Mouse (Mus musculus) hindbrain, embryonic 15.5 days (tissue): ENCODE results near the gene March11. TPM values are rescaled to one million over a fixed set of nuclear protein-coding genes. Genes with fewer than 3 reads are reported as not detected.
A peak's percentile ranks its signal among the peaks of the same experiment; 100 is the strongest.

Source experiments
- ATAC-seq: fragments of 200-750 bp; cut with Nextera tagmentation; 2 replicates; pipeline ENCODE4 v1.8.0; 2017; ENCODE audit warnings: low read depth, moderate number of reproducible peaks, moderate TSS enrichment; ENCODE audit not compliant: low FRiP score
- H3K27ac ChIP-seq: fragments of 300-500 bp; sonication (generic); replicated peaks from 2 replicates; pipeline ENCODE4 v1.5.1; 2015; ENCODE audit warnings: mild to moderate bottlenecking, inconsistent platforms
- H3K27me3 ChIP-seq: fragments of 300-500 bp; sonication (generic); 2 replicates; pipeline ENCODE4 v1.6.1; 2015; ENCODE audit warnings: control low read depth, inconsistent platforms
- H3K36me3 ChIP-seq: fragments of 300-500 bp; sonication (generic); 2 replicates; pipeline ENCODE4 v1.6.1; 2015; ENCODE audit warnings: control low read depth, inconsistent platforms
- H3K4me1 ChIP-seq: fragments of 300-500 bp; sonication (generic); replicated peaks from 2 replicates; pipeline ENCODE4 v1.6.1; 2015; ENCODE audit warnings: control low read depth, inconsistent platforms
- H3K4me2 ChIP-seq: fragments of 300-500 bp; sonication (generic); 2 replicates; pipeline ENCODE4 v1.6.1; 2015; ENCODE audit warnings: moderate library complexity, mild to moderate bottlenecking, inconsistent platforms
- H3K4me3 ChIP-seq: fragments of 300-500 bp; sonication (generic); 2 replicates; pipeline ENCODE4 v1.5.1; 2015; ENCODE audit warnings: mild to moderate bottlenecking, inconsistent platforms
- H3K9ac ChIP-seq: fragments of 300-500 bp; sonication (generic); 2 replicates; pipeline ENCODE4 v1.6.1; 2015; ENCODE audit warnings: inconsistent platforms
- H3K9me3 ChIP-seq: fragments of 300-500 bp; sonication (generic); 2 replicates; pipeline ENCODE4 v1.6.1; 2016; ENCODE audit warnings: control low read depth, inconsistent platforms
- WGBS: fragments of 180-500 bp; shearing (Covaris S2); methylation state at CpG from one replicate; pipeline ENCODE4 v1.1.7; 2015; 5-methylcytosine and 5-hydroxymethylcytosine counted together
- polyA plus RNA-seq: library from polyadenylated mRNA; unstranded; fragments of >200 nt; fragmentation: Nextera tagmentation; extraction: Ambion mirVana; gene quantifications from 2 replicates; pipeline ENCODE4 v1.2.1, GENCODE M21; 2015

The March11 gene
- polyA plus RNA-seq, 1 experiment from 2014 or later, result 14.7 TPM

- Histone ChIP-seq H3K36me3 (no peaks in the 10 kb centered on the region), H3K27ac (no peak overlapping the region), H3K9ac (no peak overlapping the region), H3K4me3 (no peak overlapping the region), H3K9me3 (no peaks in the 10 kb centered on the region), H3K4me2 (no peak overlapping the region), H3K4me1 (no peaks in the 10 kb centered on the region), H3K27me3 (no peaks in the 10 kb centered on the region)
- no peak for ATAC-seq
- WGBS, result 76% methylated on average over 4 of the region's 4 CpGs
Measured at GRCm38 (mm10) chr15:26322804-26323203, 14.0 kb downstream of the March11 start.

- no peak overlapping the region for H3K27ac ChIP-seq
- H3K4me1 ChIP-seq, result no peaks in the 10 kb centered on the region
- H3K9me3 ChIP-seq, result no peaks in the 10 kb centered on the region
- peaks cover 3% of the 10 kb centered on the region; the same call in 1 of the 2 replicates for H3K36me3 ChIP-seq
- H3K27me3 ChIP-seq, result no peaks in the 10 kb centered on the region
- WGBS, result 95% methylated on average over 1 of the region's 1 CpGs
- H3K4me2 ChIP-seq, result no peak overlapping the region
- no peak overlapping the region for H3K4me3 ChIP-seq
- no peak for ATAC-seq
- no peak overlapping the region for H3K9ac ChIP-seq
Measured at GRCm38 (mm10) chr15:26327157-26327556, 18.3 kb downstream of the March11 start.

- Histone ChIP-seq H3K27ac (no peak overlapping the region), H3K4me3 (no peak overlapping the region), H3K27me3 (no peaks in the 10 kb centered on the region), H3K4me1 (no peaks in the 10 kb centered on the region), H3K9me3 (no peaks in the 10 kb centered on the region), H3K4me2 (no peak overlapping the region), H3K36me3 (peaks cover 1% of the 10 kb centered on the region; the same call in 1 of the 2 replicates), H3K9ac (no peak overlapping the region)
- ATAC-seq, result no peak
- WGBS, result 79% methylated on average over 3 of the region's 3 CpGs
Measured at GRCm38 (mm10) chr15:26335791-26336190, 26.9 kb downstream of the March11 start.

- Histone ChIP-seq H3K4me3 (no peak overlapping the region), H3K9me3 (no peaks in the 10 kb centered on the region), H3K27ac (no peak overlapping the region), H3K4me2 (no peak overlapping the region), H3K27me3 (no peaks in the 10 kb centered on the region), H3K9ac (no peak overlapping the region), H3K36me3 (no peaks in the 10 kb centered on the region), H3K4me1 (no peaks in the 10 kb centered on the region)
- WGBS, result 88% methylated on average over 2 of the region's 2 CpGs
- ATAC-seq, result no peak
Measured at GRCm38 (mm10) chr15:26337775-26338174, 28.9 kb downstream of the March11 start.

- no peak overlapping the region for H3K4me3 ChIP-seq
- ATAC-seq, result no peak
- H3K9ac ChIP-seq, result no peak overlapping the region
- no peaks in the 10 kb centered on the region for H3K4me1 ChIP-seq
- H3K27ac ChIP-seq, result no peak overlapping the region
- WGBS, result 86% methylated on average over 4 of the region's 4 CpGs
- no peaks in the 10 kb centered on the region for H3K36me3 ChIP-seq
- no peaks in the 10 kb centered on the region for H3K9me3 ChIP-seq
- no peak overlapping the region for H3K4me2 ChIP-seq
- no peaks in the 10 kb centered on the region for H3K27me3 ChIP-seq
Measured at GRCm38 (mm10) chr15:26338343-26338742, 29.5 kb downstream of the March11 start.

- Histone ChIP-seq H3K27me3 (no peaks in the 10 kb centered on the region), H3K9ac (no peak overlapping the region), H3K27ac (no peak overlapping the region), H3K4me2 (peak overlapping the region; percentile 4; the same call in 1 of the 2 replicates), H3K9me3 (no peaks in the 10 kb centered on the region), H3K36me3 (no peaks in the 10 kb centered on the region), H3K4me3 (no peak overlapping the region), H3K4me1 (no peaks in the 10 kb centered on the region)
- 45% methylated on average over 11 of the region's 11 CpGs for WGBS
- ATAC-seq, result no peak
Measured at GRCm38 (mm10) chr15:26340490-26340889, 31.6 kb downstream of the March11 start.

GRCm38 (mm10) chr15:26340966-26341365, 32.1 kb downstream of the March11 start:
- Histone ChIP-seq H3K4me2 (no peak overlapping the region), H3K9me3 (no peaks in the 10 kb centered on the region), H3K36me3 (no peaks in the 10 kb centered on the region), H3K4me3 (no peak overlapping the region), H3K4me1 (no peaks in the 10 kb centered on the region), H3K27ac (no peak overlapping the region), H3K27me3 (no peaks in the 10 kb centered on the region), H3K9ac (no peak overlapping the region)
- WGBS, result 75% methylated on average over 6 of the region's 6 CpGs
- no peak for ATAC-seq

GRCm38 (mm10) chr15:26344329-26344728, 35.5 kb downstream of the March11 start:
- no peak overlapping the region for H3K4me2 ChIP-seq
- no peak for ATAC-seq
- H3K4me1 ChIP-seq, result no peaks in the 10 kb centered on the region
- WGBS, result 79% methylated on average over 5 of the region's 5 CpGs
- H3K4me3 ChIP-seq, result no peak overlapping the region
- H3K9ac ChIP-seq, result no peak overlapping the region
- no peaks in the 10 kb centered on the region for H3K36me3 ChIP-seq
- no peaks in the 10 kb centered on the region for H3K27me3 ChIP-seq
- no peaks in the 10 kb centered on the region for H3K9me3 ChIP-seq
- no peak overlapping the region for H3K27ac ChIP-seq

GRCm38 (mm10) chr15:26353656-26354055, 44.8 kb downstream of the March11 start:
- ATAC-seq, result no peak
- H3K9me3 ChIP-seq, result no peaks in the 10 kb centered on the region
- H3K4me2 ChIP-seq, result no peak overlapping the region
- no peaks in the 10 kb centered on the region for H3K27me3 ChIP-seq
- H3K9ac ChIP-seq, result no peak overlapping the region
- no peaks in the 10 kb centered on the region for H3K4me1 ChIP-seq
- no peaks in the 10 kb centered on the region for H3K36me3 ChIP-seq
- H3K4me3 ChIP-seq, result no peak overlapping the region
- H3K27ac ChIP-seq, result no peak overlapping the region

GRCm38 (mm10) chr15:26365344-26365743, 56.5 kb downstream of the March11 start:
- H3K27ac ChIP-seq, result peak overlapping the region; percentile 69
- H3K36me3 ChIP-seq, result no peaks in the 10 kb centered on the region
- no peaks in the 10 kb centered on the region for H3K9me3 ChIP-seq
- H3K9ac ChIP-seq, result 0 out of 2 replicates have a peak overlapping the region, but pooled peaks have one; percentile 10
- no peaks in the 10 kb centered on the region for H3K27me3 ChIP-seq
- H3K4me2 ChIP-seq, result peak overlapping the region; percentile 43
- ATAC-seq, result peak; percentile 85
- 14% methylated on average over 7 of the region's 7 CpGs for WGBS
- H3K4me1 ChIP-seq, result peaks cover 11% of the 10 kb centered on the region
- H3K4me3 ChIP-seq, result no peak overlapping the region

GRCm38 (mm10) chr15:26366511-26366910, 57.7 kb downstream of the March11 start:
- Histone ChIP-seq H3K36me3 (no peaks in the 10 kb centered on the region), H3K9ac (no peak overlapping the region), H3K4me3 (no peak overlapping the region), H3K9me3 (no peaks in the 10 kb centered on the region), H3K27me3 (no peaks in the 10 kb centered on the region), H3K4me2 (no peak overlapping the region), H3K4me1 (peaks cover 11% of the 10 kb centered on the region), H3K27ac (no peak overlapping the region)
- no peak for ATAC-seq
- WGBS, result 88% methylated on average over 5 of the region's 5 CpGs

GRCm38 (mm10) chr15:26373759-26374158, 64.9 kb downstream of the March11 start:
- no peak overlapping the region for H3K9ac ChIP-seq
- WGBS, result 72% methylated on average over 5 of the region's 5 CpGs
- no peak for ATAC-seq
- no peaks in the 10 kb centered on the region for H3K4me1 ChIP-seq
- no peak overlapping the region for H3K4me3 ChIP-seq
- no peaks in the 10 kb centered on the region for H3K9me3 ChIP-seq
- no peaks in the 10 kb centered on the region for H3K36me3 ChIP-seq
- no peak overlapping the region; the same call in 1 of the 2 replicates for H3K27ac ChIP-seq
- no peaks in the 10 kb centered on the region for H3K27me3 ChIP-seq
- H3K4me2 ChIP-seq, result no peak overlapping the region

- Histone ChIP-seq H3K4me2 (no peak overlapping the region), H3K27me3 (no peaks in the 10 kb centered on the region), H3K4me3 (no peak overlapping the region), H3K27ac (no peak overlapping the region; the same call in 1 of the 2 replicates), H3K9me3 (no peaks in the 10 kb centered on the region), H3K9ac (no peak overlapping the region), H3K4me1 (no peaks in the 10 kb centered on the region), H3K36me3 (no peaks in the 10 kb centered on the region)
- ATAC-seq, result peak; percentile 27; the same call in 1 of the 2 replicates
- WGBS, result 62% methylated on average over 2 of the region's 2 CpGs
Measured at GRCm38 (mm10) chr15:26374232-26374631, 65.4 kb downstream of the March11 start.
